13 mouse cellular contexts compared by ENCODE assay signal in the genomic region with DNA sequence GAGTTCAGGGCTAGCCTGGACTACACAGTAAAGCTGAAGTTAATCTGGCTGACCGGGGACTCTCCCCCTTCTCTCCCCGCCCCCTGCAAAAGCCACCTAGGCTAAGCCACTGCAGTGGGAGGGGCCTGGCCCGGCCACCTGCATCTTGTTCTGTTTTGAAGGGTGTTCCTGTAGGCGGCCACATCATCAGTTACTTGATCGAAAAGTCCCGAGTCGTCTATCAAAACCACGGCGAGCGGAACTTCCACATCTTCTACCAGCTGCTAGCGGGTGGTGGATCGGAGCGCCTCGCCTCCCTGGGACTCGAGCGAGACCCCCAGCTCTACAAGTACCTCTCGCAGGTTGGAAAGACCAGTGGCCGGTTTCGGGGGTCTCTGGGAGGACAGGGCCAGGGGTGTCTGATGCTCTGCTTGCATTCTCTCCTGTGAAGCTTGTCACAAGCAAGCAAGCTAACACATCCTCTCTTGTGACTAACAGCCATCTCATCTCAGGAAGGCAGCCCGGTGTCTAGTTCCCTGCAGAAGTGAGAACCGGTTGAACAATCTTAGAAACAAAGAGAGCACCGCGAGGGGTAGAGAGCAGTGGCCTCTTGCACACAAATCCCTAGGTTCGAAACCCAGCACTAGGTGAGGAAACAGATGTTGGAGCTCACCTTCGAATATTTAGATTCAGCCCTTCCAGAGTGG. TPM values are rescaled to one million over a fixed set of nuclear protein-coding genes. Genes with fewer than 3 reads are reported as not detected.
DNase-seq lines count a peak whose midpoint lies in the region; ATAC-seq and TF ChIP-seq lines count a peak whose summit lies in the region.
"Had no signal": no experiment of that assay in that cellular context is flagged by ENCODE, and none has a peak within 500 bp of the region (broad histone marks: within the 10 kb centered on the region; RNA-seq: fewer than 3 reads in every experiment).

No protein-coding gene starts in this region.

- dilution Hi-C loops in CH12.LX (cut with MboI; ENCODE audit: extremely low pct_ligation_motif_present, extremely low pct_unique_long_range_greater_than_20kb, low sequenced_read_pairs) = no loop called here

- H3K27ac ChIP-seq in hindbrain, embryonic 15.5 days (replicated peaks) = no peak overlapping the region
- H3K27ac ChIP-seq in hindbrain, postnatal 0 days = no peak overlapping the region
- H3K27ac ChIP-seq in CH12.LX (ENCODE audit: insufficient read depth, low read depth) = 0 out of 2 replicates have a peak overlapping the region, but pooled peaks have one; percentile 2
- peak overlapping the region; percentile 15 for H3K27ac ChIP-seq in limb, embryonic 10.5 days

- peak; percentile 28; the same call in 1 of the 2 replicates for TF ChIP-seq POLR2A in CH12.LX (IDR thresholded peaks at IDR 0.05; ENCODE audit: low read depth, low read length)

- no peak overlapping the region for H3K9ac ChIP-seq in hindbrain, embryonic 15.5 days
- no peak overlapping the region for H3K9ac ChIP-seq in hindbrain, postnatal 0 days (replicated peaks; ENCODE audit: low read length)
- H3K9ac ChIP-seq in CH12.LX (ENCODE audit: insufficient read depth, low read depth) = peak overlapping the region; percentile 42; the same call in 1 of the 2 replicates
- H3K9ac ChIP-seq: liver, postnatal 0 days had no signal

- ATAC-seq in hindbrain, embryonic 15.5 days (ENCODE audit: low FRiP score, low read depth) = no peak
- no peak for ATAC-seq in hindbrain, postnatal 0 days
- ATAC-seq: liver, postnatal 0 days had no signal

- H3K27me3 ChIP-seq in hindbrain, embryonic 15.5 days = 0 out of 2 replicates have a peak, but pooled peaks cover 3% of the 10 kb centered on the region
- H3K27me3 ChIP-seq in hindbrain, postnatal 0 days (ENCODE audit: insufficient read depth, low read length) = no peaks in the 10 kb centered on the region
- H3K27me3 ChIP-seq in CH12.LX (replicated peaks) = no peaks in the 10 kb centered on the region
- peaks cover 5% of the 10 kb centered on the region for H3K27me3 ChIP-seq in limb, embryonic 10.5 days (ENCODE audit: low read depth, poor library complexity, severe bottlenecking)
- H3K27me3 ChIP-seq in splenic B cell, adult 2 months (ENCODE audit: control insufficient read depth, insufficient read depth, low read length, poor library complexity, severe bottlenecking) = no peaks in the 10 kb centered on the region

- H3K4me2 ChIP-seq in hindbrain, embryonic 15.5 days = 0 out of 2 replicates have a peak overlapping the region, but pooled peaks have one; percentile 34
- H3K4me2 ChIP-seq in hindbrain, postnatal 0 days (ENCODE audit: low read depth, low read length) = no peak overlapping the region
- peak overlapping the region; percentile 88 for H3K4me2 ChIP-seq in CH12.LX (ENCODE audit: insufficient read depth, low read depth, poor library complexity, severe bottlenecking)

- H3K79me2 ChIP-seq in CH12.LX (replicated peaks; ENCODE audit: control insufficient read depth, extremely low read depth, insufficient read depth, poor library complexity, severe bottlenecking) = no peaks in the 10 kb centered on the region

- peaks cover 8% of the 10 kb centered on the region for H3K4me1 ChIP-seq in hindbrain, embryonic 15.5 days (replicated peaks)
- H3K4me1 ChIP-seq in hindbrain, postnatal 0 days (ENCODE audit: insufficient read depth, low read length) = no peaks in the 10 kb centered on the region
- H3K4me1 ChIP-seq in CH12.LX (ENCODE audit: control insufficient read depth in 1 of 2, insufficient read depth in 2 of 2) = peaks cover 2 to 27% of the 10 kb centered on the region in 2 experiments; a peak in 3 of 4 replicates
- H3K4me1 ChIP-seq in limb, embryonic 10.5 days = peaks cover 15% of the 10 kb centered on the region

- no peaks in the 10 kb centered on the region for H3K9me3 ChIP-seq in hindbrain, embryonic 15.5 days
- H3K9me3 ChIP-seq in hindbrain, postnatal 0 days (ENCODE audit: low read length) = no peaks in the 10 kb centered on the region
- H3K9me3 ChIP-seq in CH12.LX (replicated peaks; ENCODE audit: low read length) = no peaks in the 10 kb centered on the region
- H3K9me3 ChIP-seq in limb, embryonic 10.5 days (replicated peaks) = no peaks in the 10 kb centered on the region

- no peak overlapping the region for H3K4me3 ChIP-seq in hindbrain, embryonic 15.5 days
- H3K4me3 ChIP-seq in hindbrain, postnatal 0 days (ENCODE audit: low read length) = no peak overlapping the region
- peak overlapping the region; percentile 44 to 70 (median 64) for H3K4me3 ChIP-seq in CH12.LX (replicated peaks in 1 of 3; ENCODE audit: low read depth in 2 of 3, low read length in 2 of 3, poor library complexity in 1 of 3)
- H3K4me3 ChIP-seq in limb, embryonic 10.5 days = peak overlapping the region; percentile 16; the same call in 1 of the 2 replicates
- H3K4me3 ChIP-seq: erythroblast, embryonic 14.5 days had no signal

- no peak for TF ChIP-seq RAD21 in CH12.LX (IDR thresholded peaks at IDR 0.05; ENCODE audit: low read depth, low read length)

- peak; percentile 25 for TF ChIP-seq EP300 in CH12.LX (IDR thresholded peaks at IDR 0.05; ENCODE audit: low read length)

- H3K36me3 ChIP-seq in hindbrain, embryonic 15.5 days = no peaks in the 10 kb centered on the region
- H3K36me3 ChIP-seq in hindbrain, postnatal 0 days (ENCODE audit: insufficient read depth, low read length) = no peaks in the 10 kb centered on the region
- peaks cover 0 to 10% of the 10 kb centered on the region in 2 experiments for H3K36me3 ChIP-seq in CH12.LX (replicated peaks in 1 of 2; ENCODE audit: control insufficient read depth in 1 of 2, insufficient read depth in 1 of 2, low read length in 1 of 2)
- H3K36me3 ChIP-seq in limb, embryonic 10.5 days = no peaks in the 10 kb centered on the region
- H3K36me3 ChIP-seq in splenic B cell, adult 2 months (ENCODE audit: control insufficient read depth, insufficient read depth, low read length, poor library complexity, severe bottlenecking) = no peaks in the 10 kb centered on the region

- 63% methylated on average over 25 of the region's 25 CpGs for WGBS in hindbrain, embryonic 15.5 days
- WGBS in hindbrain, postnatal 0 days = 60% methylated on average over 25 of the region's 25 CpGs
- WGBS in limb, embryonic 10.5 days = 58% methylated on average over 25 of the region's 25 CpGs

- in situ Hi-C loops in CH12.LX (cut with MboI; ENCODE audit: low pct_ligation_motif_present, low pct_unique_long_range_greater_than_20kb, low sequenced_read_pairs) = loop anchor here (5.0 kb wide), 1 partner anchor 59 kb away; a partner anchor contains a TSS

- no peak for DNase-seq in hindbrain, postnatal 0 days (ENCODE audit: low spot score)
- DNase-seq in CH12.LX (ENCODE audit: extremely low read depth) = peak; percentile 91
- DNase-seq in limb, embryonic 10.5 days (ENCODE audit: low spot score) = no peak
- peak; percentile 76 for DNase-seq in splenic B cell, adult 2 months (ENCODE audit: low read depth, low spot score)
- no peak for DNase-seq in kidney, adult 9 months
- DNase-seq in kidney, adult 18-20 months = no peak
- no peak for DNase-seq in right cerebral cortex, postnatal 14 days

- no peak for TF ChIP-seq CTCF in hindbrain, postnatal 0 days (IDR thresholded peaks at IDR 0.05; ENCODE audit: low read depth)
- TF ChIP-seq CTCF in CH12.LX (conservative IDR thresholded peaks at IDR 0.05 in 1 of 2, IDR thresholded peaks at IDR 0.05 in 1 of 2; ENCODE audit: low read depth in 2 of 2, low read length in 2 of 2) = no peak

TF ChIP-seq in CH12.LX, 34 proteins besides CTCF, POLR2A, EP300 and RAD21:
- TF ChIP-seq SIN3A (IDR thresholded peaks at IDR 0.05; ENCODE audit: low read length) = 0 out of 2 replicates have a peak, but pooled peaks have one; percentile 21
- no peak for TF ChIP-seq ZC3H11A (IDR thresholded peaks at IDR 0.05; ENCODE audit: low read depth, low read length)

RNA-seq across cellular contexts. Expression of a gene that starts 34.3 kb away (rescaled TPM):
- 0.60 and 0.64 TPM in 2 replicates for polyA plus RNA-seq in hindbrain, embryonic 15.5 days (2015; fragmentation: Nextera tagmentation; extraction: Ambion mirVana)
- total RNA-seq in hindbrain, postnatal 0 days (2014; rRNA removed) = 0.72 TPM in 1 of 2 replicates, not detected in the other
- 0.56 and 0.72 TPM in 2 replicates for polyA plus RNA-seq in hindbrain, postnatal 0 days (2015; fragmentation: Nextera tagmentation; extraction: Ambion mirVana)
- 3.9 and 4.4 TPM in 2 replicates for total RNA-seq in CH12.LX (2012; rRNA removed)
- total RNA-seq in CH12.LX (2014; rRNA removed) = 1.1 and 1.3 TPM in 2 replicates
- polyA plus RNA-seq in CH12.LX (2012; ENCODE audit: insufficient read length, low read depth) = 1.8 and 2.6 TPM in 2 replicates
- polyA plus RNA-seq in limb, embryonic 10.5 days (2016; fragmentation: Nextera tagmentation; extraction: Ambion mirVana) = 1.1 and 1.2 TPM in 2 replicates
- polyA plus RNA-seq: erythroblast, embryonic 14.5 days had no signal

RNA-seq across cellular contexts. Expression of a gene that starts 49.6 kb away (rescaled TPM):
- polyA plus RNA-seq in hindbrain, embryonic 15.5 days (2015; fragmentation: Nextera tagmentation; extraction: Ambion mirVana) = 0.12 and 0.73 TPM in 2 replicates
- total RNA-seq in hindbrain, postnatal 0 days (2014; rRNA removed) = 0.47 and 1.4 TPM in 2 replicates
- 0.36 and 0.47 TPM in 2 replicates for polyA plus RNA-seq in hindbrain, postnatal 0 days (2015; fragmentation: Nextera tagmentation; extraction: Ambion mirVana)
- not detected in 2 replicates for total RNA-seq in CH12.LX (2012; rRNA removed)
- total RNA-seq in CH12.LX (2014; rRNA removed) = not detected in 2 replicates
- polyA plus RNA-seq in CH12.LX (2012; ENCODE audit: insufficient read length, low read depth) = 0.23 and 0.34 TPM in 2 replicates
- polyA plus RNA-seq in limb, embryonic 10.5 days (2016; fragmentation: Nextera tagmentation; extraction: Ambion mirVana) = not detected in 2 replicates
- total RNA-seq: layer of hippocampus, postnatal 10 days had no signal
- polyA plus RNA-seq: erythroblast, embryonic 14.5 days; heart, postnatal 0 days; liver, postnatal 0 days; neural tube, embryonic 14.5 days had no signal

RNA-seq across cellular contexts. Expression of a gene that starts 57.1 kb away (rescaled TPM):
- polyA plus RNA-seq in hindbrain, embryonic 15.5 days (2015; fragmentation: Nextera tagmentation; extraction: Ambion mirVana) = 62.2 and 63.9 TPM in 2 replicates
- 43.2 and 43.8 TPM in 2 replicates for total RNA-seq in hindbrain, postnatal 0 days (2014; rRNA removed)
- 47.5 and 48.0 TPM in 2 replicates for polyA plus RNA-seq in hindbrain, postnatal 0 days (2015; fragmentation: Nextera tagmentation; extraction: Ambion mirVana)
- total RNA-seq in CH12.LX (2012; rRNA removed) = 39.5 and 41.2 TPM in 2 replicates
- total RNA-seq in CH12.LX (2014; rRNA removed) = 38.0 and 39.3 TPM in 2 replicates
- 32.6 and 37.5 TPM in 2 replicates for polyA plus RNA-seq in CH12.LX (2012; ENCODE audit: insufficient read length, low read depth)
- 99.9 and 103 TPM in 2 replicates for polyA plus RNA-seq in limb, embryonic 10.5 days (2016; fragmentation: Nextera tagmentation; extraction: Ambion mirVana)

RNA-seq across cellular contexts. Expression of a gene that starts 57.2 kb away (rescaled TPM):
- 39.6 and 41.3 TPM in 2 replicates for polyA plus RNA-seq in hindbrain, embryonic 15.5 days (2015; fragmentation: Nextera tagmentation; extraction: Ambion mirVana)
- total RNA-seq in hindbrain, postnatal 0 days (2014; rRNA removed) = 67.5 and 69.9 TPM in 2 replicates
- 31.1 and 31.4 TPM in 2 replicates for polyA plus RNA-seq in hindbrain, postnatal 0 days (2015; fragmentation: Nextera tagmentation; extraction: Ambion mirVana)
- total RNA-seq in CH12.LX (2012; rRNA removed) = 19.9 and 22.1 TPM in 2 replicates
- total RNA-seq in CH12.LX (2014; rRNA removed) = 9.5 and 11.7 TPM in 2 replicates
- 21.1 and 29.8 TPM in 2 replicates for polyA plus RNA-seq in CH12.LX (2012; ENCODE audit: insufficient read length, low read depth)
- 54.5 and 59.5 TPM in 2 replicates for polyA plus RNA-seq in limb, embryonic 10.5 days (2016; fragmentation: Nextera tagmentation; extraction: Ambion mirVana)

Comparison
In these comparisons a context has a peak if more than half of its experiments do, and no peak if none do; other contexts are left out.
1. H3K27ac ChIP-seq: peak in CH12.LX (single experiment) and limb, embryonic 10.5 days (single experiment); none in hindbrain, embryonic 15.5 days (single experiment) and hindbrain, postnatal 0 days (single experiment).
2. H3K4me3 ChIP-seq: peak in CH12.LX (3 of 3) and limb, embryonic 10.5 days (single experiment); none in hindbrain, embryonic 15.5 days (single experiment) and hindbrain, postnatal 0 days (single experiment).
3. DNase-seq: peak in CH12.LX (single experiment) and splenic B cell, adult 2 months (single experiment); none in hindbrain, postnatal 0 days (single experiment), limb, embryonic 10.5 days (single experiment), kidney, adult 9 months (single experiment), kidney, adult 18-20 months (single experiment) and right cerebral cortex, postnatal 14 days (single experiment).